Mouse (Mus musculus): ENCODE measurements at regions not wholly inside any gene's neighbourhood (a gene's known extent, or its start where the extent isn't known, plus 50 kb on each side); places are given as distances from the start of the nearest gene placed in this dataset.

DNA sequence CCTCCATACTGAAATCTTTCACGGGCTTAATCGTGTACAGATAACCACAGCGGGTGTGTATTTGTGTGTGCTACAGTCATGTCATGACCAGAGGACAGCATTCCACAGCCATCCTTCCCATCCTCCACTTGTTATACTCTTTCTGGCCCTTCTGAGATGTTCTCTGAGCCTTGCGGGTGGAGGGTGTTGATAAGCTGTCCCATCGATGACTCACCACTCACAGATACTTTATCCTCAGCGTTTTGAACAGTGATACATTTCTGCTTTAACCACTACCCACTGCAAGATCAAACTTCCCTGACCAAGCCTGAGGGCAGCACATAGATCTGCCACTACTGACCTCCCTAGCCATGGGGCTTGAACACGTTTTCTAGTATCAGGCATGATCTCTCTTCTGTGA is 274.3 kb upstream of the Rtl1 start:
- TF ChIP-seq GATA1 (IDR thresholded peaks at IDR 0.05; ENCODE audit: borderline replicate concordance, low read length) = no peak
- no peak for TF ChIP-seq GATA2 (IDR thresholded peaks at IDR 0.05; ENCODE audit: borderline replicate concordance, low read depth, low read length)
- no peak for TF ChIP-seq POLR2AphosphoS5 (IDR thresholded peaks at IDR 0.05; ENCODE audit: insufficient replicate concordance, low read depth, low read length)
- no peak for TF ChIP-seq TAL1 (conservative IDR thresholded peaks at IDR 0.05; ENCODE audit: low read depth, low read length)
- no peak for TF ChIP-seq CTCF (IDR thresholded peaks at IDR 0.05; ENCODE audit: low read depth, low read length)
- no peak for DNase-seq (ENCODE audit: low spot score)
- peaks cover 71% of the 10 kb centered on the region for H3K9me3 ChIP-seq (replicated peaks)

DNA sequence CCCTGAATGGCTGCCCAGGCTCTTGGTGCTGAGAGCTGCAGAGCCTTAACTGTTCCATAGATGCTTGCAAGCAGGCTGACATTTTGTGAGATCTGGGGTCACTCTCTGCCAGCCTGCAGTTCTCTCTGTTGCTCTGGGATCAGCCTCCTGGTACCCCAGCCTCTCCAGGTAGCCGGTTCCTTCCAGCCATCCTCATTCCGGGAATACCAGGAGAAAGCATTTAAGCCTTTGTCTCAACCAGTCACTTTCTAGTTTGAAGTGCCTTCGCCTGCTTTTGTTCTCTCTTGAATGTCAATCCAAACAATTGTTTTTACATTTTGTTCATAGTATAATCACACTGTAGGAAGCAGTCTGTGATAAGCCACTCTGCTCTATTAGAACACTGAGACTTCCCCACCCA is 281.0 kb upstream of the Rtl1 start:
- TF ChIP-seq CTCF (IDR thresholded peaks at IDR 0.05; ENCODE audit: low read depth, low read length) = no peak
- no peak for TF ChIP-seq GATA2 (IDR thresholded peaks at IDR 0.05; ENCODE audit: borderline replicate concordance, low read depth, low read length)
- TF ChIP-seq TAL1 (conservative IDR thresholded peaks at IDR 0.05; ENCODE audit: low read depth, low read length) = no peak
- TF ChIP-seq GATA1 (IDR thresholded peaks at IDR 0.05; ENCODE audit: borderline replicate concordance, low read length) = no peak
- TF ChIP-seq POLR2AphosphoS5 (IDR thresholded peaks at IDR 0.05; ENCODE audit: insufficient replicate concordance, low read depth, low read length) = no peak
- Histone ChIP-seq H3K4me1 (ENCODE audit: insufficient read depth, low read depth, low read length) (no peaks in the 10 kb centered on the region), H3K36me3 (replicated peaks) (no peaks in the 10 kb centered on the region), H3K4me3 (ENCODE audit: low read depth, low read length) (no peak overlapping the region), H3K9me3 (replicated peaks) (peaks cover 64% of the 10 kb centered on the region), H3K27me3 (ENCODE audit: insufficient read depth, low read length) (no peaks in the 10 kb centered on the region)
- DNase-seq (ENCODE audit: low spot score) (no peak), ATAC-seq (ENCODE audit: extremely low read depth, insufficient number of reproducible peaks, low FRiP score, poor library complexity, severe bottlenecking) (no peak)

More for the DNA sequence above, 274.3 kb upstream of the Rtl1 start:
- no peak for ATAC-seq (ENCODE audit: extremely low read depth, insufficient number of reproducible peaks, low FRiP score, poor library complexity, severe bottlenecking)
- Histone ChIP-seq H3K4me1 (ENCODE audit: insufficient read depth, low read depth, low read length) (no peaks in the 10 kb centered on the region), H3K4me3 (ENCODE audit: low read depth, low read length) (no peak overlapping the region), H3K27me3 (ENCODE audit: insufficient read depth, low read length) (no peaks in the 10 kb centered on the region; the same call in 1 of the 2 replicates), H3K36me3 (replicated peaks) (no peaks in the 10 kb centered on the region)

DNA sequence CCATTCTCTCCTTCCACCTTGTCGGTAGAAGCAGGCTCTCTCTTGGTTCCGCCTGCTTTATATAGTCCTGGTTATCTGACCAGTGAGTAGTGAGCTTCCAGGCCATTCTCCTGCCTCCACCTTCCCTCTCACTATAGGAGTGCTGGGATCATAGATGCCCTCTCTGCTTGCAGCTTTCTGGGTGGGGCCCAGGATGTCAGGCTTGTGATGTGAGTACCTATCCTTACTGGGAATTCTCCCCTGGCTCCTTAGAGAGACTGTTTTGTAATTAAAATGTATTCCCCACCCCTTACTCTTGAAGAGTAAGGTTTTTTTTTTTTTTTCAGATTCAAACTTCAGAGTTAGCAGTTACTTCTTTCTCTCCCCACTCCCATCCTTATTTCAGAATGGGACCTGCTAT is 291.1 kb upstream of the Rtl1 start:
- no peaks in the 10 kb centered on the region for H3K4me1 ChIP-seq (ENCODE audit: insufficient read depth, low read depth, low read length)
- TF ChIP-seq POLR2AphosphoS5 (IDR thresholded peaks at IDR 0.05; ENCODE audit: insufficient replicate concordance, low read depth, low read length) = no peak
- TF ChIP-seq TAL1 (conservative IDR thresholded peaks at IDR 0.05; ENCODE audit: low read depth, low read length) = no peak
- TF ChIP-seq CTCF (IDR thresholded peaks at IDR 0.05; ENCODE audit: low read depth, low read length) = no peak
- TF ChIP-seq GATA1 (IDR thresholded peaks at IDR 0.05; ENCODE audit: borderline replicate concordance, low read length) = no peak
- no peak for TF ChIP-seq GATA2 (IDR thresholded peaks at IDR 0.05; ENCODE audit: borderline replicate concordance, low read depth, low read length)
- no peak overlapping the region for H3K4me3 ChIP-seq (ENCODE audit: low read depth, low read length)
- no peak for ATAC-seq (ENCODE audit: extremely low read depth, insufficient number of reproducible peaks, low FRiP score, poor library complexity, severe bottlenecking)
- DNase-seq (ENCODE audit: low spot score) = no peak
- no peaks in the 10 kb centered on the region for H3K27me3 ChIP-seq (ENCODE audit: insufficient read depth, low read length)
- peaks cover 80% of the 10 kb centered on the region for H3K9me3 ChIP-seq (replicated peaks)
- no peaks in the 10 kb centered on the region for H3K36me3 ChIP-seq (replicated peaks)

DNA sequence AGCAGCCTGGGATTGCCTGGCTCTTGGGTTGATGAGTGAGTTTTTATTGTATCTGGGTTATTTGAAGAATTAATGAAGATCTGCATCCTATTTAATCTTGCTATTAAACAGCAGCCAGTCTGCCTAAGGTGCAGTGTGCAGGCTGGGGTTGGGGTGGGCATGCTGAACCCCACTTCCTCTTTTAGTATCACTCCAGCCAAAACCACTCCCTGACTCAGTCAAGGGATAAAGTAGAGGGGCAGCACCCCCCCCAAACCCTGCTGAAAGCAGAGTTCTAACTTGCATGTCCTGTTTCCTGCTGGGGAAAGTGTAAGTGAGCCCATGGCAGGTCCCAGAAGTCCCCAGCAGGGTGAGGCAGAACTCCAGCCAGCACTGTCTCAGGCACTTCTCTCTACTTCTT is 292.7 kb upstream of the Rtl1 start:
- Histone ChIP-seq H3K4me1 (ENCODE audit: insufficient read depth, low read depth, low read length) (no peaks in the 10 kb centered on the region), H3K27me3 (ENCODE audit: insufficient read depth, low read length) (no peaks in the 10 kb centered on the region)
- DNase-seq (ENCODE audit: low spot score) = no peak

DNA sequence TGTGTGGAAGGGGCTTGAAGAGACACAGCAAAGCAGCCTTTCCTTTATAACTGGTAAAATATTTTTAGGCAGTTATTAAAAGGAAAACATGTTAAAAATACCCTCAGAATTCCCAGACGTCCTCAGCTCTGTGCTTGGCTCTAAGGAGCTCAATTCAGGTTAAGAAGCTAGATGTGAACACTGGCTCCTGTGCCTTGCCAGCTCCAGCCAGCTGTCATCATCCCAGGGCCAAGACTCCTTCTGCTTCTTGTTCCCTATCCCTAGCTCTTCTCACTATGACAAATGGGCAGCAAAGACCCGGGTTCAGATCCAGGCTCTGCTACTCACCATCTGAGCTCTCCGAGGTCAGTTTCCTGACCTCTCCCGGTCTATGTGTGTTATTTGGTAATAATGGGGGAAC is 293.5 kb upstream of the Rtl1 start:
- H3K9me3 ChIP-seq (replicated peaks) = peaks cover 81% of the 10 kb centered on the region

More for the DNA sequence above, 292.7 kb upstream of the Rtl1 start:
- no peak for TF ChIP-seq CTCF (IDR thresholded peaks at IDR 0.05; ENCODE audit: low read depth, low read length)
- no peak for TF ChIP-seq GATA2 (IDR thresholded peaks at IDR 0.05; ENCODE audit: borderline replicate concordance, low read depth, low read length)
- Histone ChIP-seq H3K36me3 (replicated peaks) (no peaks in the 10 kb centered on the region), H3K4me3 (ENCODE audit: low read depth, low read length) (no peak overlapping the region), H3K9me3 (replicated peaks) (peaks cover 82% of the 10 kb centered on the region)
- ATAC-seq (ENCODE audit: extremely low read depth, insufficient number of reproducible peaks, low FRiP score, poor library complexity, severe bottlenecking) = no peak

DNA sequence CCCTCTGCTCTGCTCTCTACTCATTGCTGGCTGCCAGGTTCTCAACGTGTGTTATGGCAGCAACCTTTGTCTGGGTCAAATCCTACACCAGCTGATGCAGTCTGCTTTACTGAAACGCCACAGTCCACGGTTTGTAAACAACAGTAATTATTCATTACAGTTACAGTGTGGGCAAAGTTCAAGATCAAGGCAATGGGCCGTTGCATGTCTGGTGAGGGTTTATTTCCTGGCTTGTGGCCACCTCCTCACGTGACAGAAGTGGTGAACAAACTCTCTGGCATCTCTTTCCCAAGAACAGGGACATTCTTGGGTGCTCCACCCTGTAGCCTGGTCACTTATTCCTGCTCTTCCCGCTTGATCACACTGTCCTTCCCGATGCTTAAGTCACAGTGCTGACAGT is 295.3 kb upstream of the Rtl1 start:
- ATAC-seq (ENCODE audit: extremely low read depth, insufficient number of reproducible peaks, low FRiP score, poor library complexity, severe bottlenecking) = no peak

More for the DNA sequence above, 293.5 kb upstream of the Rtl1 start:
- ATAC-seq (ENCODE audit: extremely low read depth, insufficient number of reproducible peaks, low FRiP score, poor library complexity, severe bottlenecking) (no peak), DNase-seq (ENCODE audit: low spot score) (no peak)
- TF ChIP-seq TAL1 (conservative IDR thresholded peaks at IDR 0.05; ENCODE audit: low read depth, low read length) = no peak
- TF ChIP-seq GATA2 (IDR thresholded peaks at IDR 0.05; ENCODE audit: borderline replicate concordance, low read depth, low read length) = no peak
- no peak for TF ChIP-seq CTCF (IDR thresholded peaks at IDR 0.05; ENCODE audit: low read depth, low read length)
- no peak for TF ChIP-seq POLR2AphosphoS5 (IDR thresholded peaks at IDR 0.05; ENCODE audit: insufficient replicate concordance, low read depth, low read length)
- no peak for TF ChIP-seq GATA1 (IDR thresholded peaks at IDR 0.05; ENCODE audit: borderline replicate concordance, low read length)
- H3K4me3 ChIP-seq (ENCODE audit: low read depth, low read length) = no peak overlapping the region
- H3K36me3 ChIP-seq (replicated peaks) = no peaks in the 10 kb centered on the region
- H3K4me1 ChIP-seq (ENCODE audit: insufficient read depth, low read depth, low read length) = no peaks in the 10 kb centered on the region
- no peaks in the 10 kb centered on the region for H3K27me3 ChIP-seq (ENCODE audit: insufficient read depth, low read length)

More for the DNA sequence above, 295.3 kb upstream of the Rtl1 start:
- Histone ChIP-seq H3K4me3 (ENCODE audit: low read depth, low read length) (no peak overlapping the region; the same call in 1 of the 2 replicates), H3K27me3 (ENCODE audit: insufficient read depth, low read length) (no peaks in the 10 kb centered on the region), H3K9me3 (replicated peaks) (peaks cover 85% of the 10 kb centered on the region), H3K4me1 (ENCODE audit: insufficient read depth, low read depth, low read length) (no peaks in the 10 kb centered on the region), H3K36me3 (replicated peaks) (no peaks in the 10 kb centered on the region)
- DNase-seq (ENCODE audit: low spot score) = no peak
- no peak for TF ChIP-seq POLR2AphosphoS5 (IDR thresholded peaks at IDR 0.05; ENCODE audit: insufficient replicate concordance, low read depth, low read length)
- no peak for TF ChIP-seq GATA1 (IDR thresholded peaks at IDR 0.05; ENCODE audit: borderline replicate concordance, low read length)
- no peak for TF ChIP-seq GATA2 (IDR thresholded peaks at IDR 0.05; ENCODE audit: borderline replicate concordance, low read depth, low read length)
- TF ChIP-seq CTCF (IDR thresholded peaks at IDR 0.05; ENCODE audit: low read depth, low read length) = no peak
- TF ChIP-seq TAL1 (conservative IDR thresholded peaks at IDR 0.05; ENCODE audit: low read depth, low read length) = no peak
